Mouse (Mus musculus): ENCODE results near the gene Ddx49.

The Ddx49 gene

DNA sequence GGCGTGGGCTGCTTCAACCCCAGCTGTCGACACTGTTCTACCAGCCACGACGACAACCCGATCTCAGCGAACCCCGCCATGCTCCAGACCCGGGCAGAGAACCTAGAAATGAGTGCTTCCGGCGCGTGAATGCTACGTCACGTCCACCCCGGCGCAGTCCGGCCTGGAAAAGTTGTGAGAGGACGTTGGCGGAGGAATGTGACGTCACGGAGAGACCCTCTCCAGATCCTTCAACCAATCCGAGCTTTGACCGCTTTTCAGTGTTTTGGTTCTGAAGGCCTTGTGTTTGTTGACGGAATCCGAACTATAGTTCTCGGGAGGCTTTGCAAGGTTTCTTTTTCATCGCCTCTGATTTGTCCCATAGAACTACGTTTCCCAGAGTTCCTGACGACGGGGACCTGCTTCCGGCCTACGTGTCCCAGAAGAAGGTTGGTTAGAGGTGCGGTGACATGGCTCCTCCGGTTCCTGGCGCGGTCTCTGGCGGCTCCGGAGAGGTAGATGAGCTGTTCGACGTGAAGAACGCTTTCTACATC is at the start of gene Ddx49, which contains the start of gene Cope:
Gene Ddx49 (minus strand): TSS at position 132 of the 533 bp plus-strand sequence.
Gene Cope (plus strand): TSS at position 161 of the 533 bp plus-strand sequence.
- DNase-seq (ENCODE audit: low spot score in 2 of 2) = peak; percentile 87 to 96

DNA sequence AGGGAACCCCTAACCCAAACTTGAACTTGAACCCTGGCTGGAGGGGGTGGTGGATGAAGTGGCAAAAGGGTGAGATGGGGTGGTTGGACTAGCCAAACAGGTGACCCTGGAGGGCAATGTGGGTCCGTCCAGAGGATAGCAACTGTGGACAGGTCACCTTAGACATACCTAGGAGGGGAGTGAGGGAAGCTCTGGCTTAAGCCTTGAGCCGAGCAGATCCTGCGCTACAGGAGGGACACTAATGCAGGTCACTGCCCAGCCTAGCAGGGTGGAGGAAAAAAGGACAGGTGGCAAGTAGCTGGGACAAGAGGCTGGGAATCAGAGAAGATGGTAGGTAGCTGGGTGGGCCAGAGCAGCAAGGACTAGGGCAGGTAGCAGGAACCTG is 49.7 kb upstream of the Ddx49 start:
- DNase-seq (ENCODE audit: low spot score in 2 of 2) = no peak

DNA sequence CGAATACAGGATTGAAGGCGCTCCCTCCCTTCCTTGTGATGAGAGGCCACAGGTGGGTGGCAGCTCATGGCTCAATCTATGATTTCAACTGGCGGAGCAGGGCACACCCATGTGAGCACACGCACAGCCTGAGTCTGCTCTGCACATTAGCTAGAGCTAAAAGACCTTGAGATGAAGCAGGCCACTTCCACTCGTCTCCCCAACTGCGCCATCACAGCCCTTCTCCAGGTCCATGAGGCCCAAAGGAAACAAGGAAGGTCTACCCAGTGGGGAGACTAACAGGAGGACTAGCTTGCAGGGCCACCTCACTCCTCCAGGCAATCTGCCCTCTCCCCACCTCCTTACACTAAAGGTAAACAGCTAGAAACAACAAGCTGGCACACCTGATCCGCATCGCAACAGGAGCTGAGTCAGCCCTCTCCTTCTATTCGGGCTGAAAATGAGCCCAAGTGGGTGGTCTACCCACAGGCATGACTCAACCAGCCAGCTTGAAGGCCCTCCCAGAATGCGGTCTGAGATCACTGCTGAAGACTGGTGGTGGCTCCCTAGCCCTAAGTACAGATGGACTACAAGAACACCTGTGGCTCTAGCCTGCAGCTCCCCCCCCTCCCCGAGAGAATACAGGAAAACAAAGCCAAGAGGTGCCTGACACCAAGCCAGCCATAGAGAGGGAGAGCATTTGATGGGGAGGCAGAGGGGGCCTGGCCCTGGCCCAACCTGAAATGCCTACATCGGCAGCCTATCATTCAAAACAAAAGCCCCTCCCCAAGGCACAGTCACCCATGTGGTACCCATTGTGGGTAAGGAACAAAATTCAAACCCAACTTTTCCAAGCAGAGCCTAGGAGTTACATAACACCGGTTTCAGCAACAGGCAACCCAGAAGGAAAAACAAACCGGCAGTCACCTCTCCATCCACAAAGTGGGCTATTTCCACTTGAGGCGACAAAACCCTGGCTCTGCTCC is 49.0 kb upstream of the Ddx49 start:
- DNase-seq (ENCODE audit: low spot score in 2 of 2) = peak in 1 of 2 experiments; percentile 60

DNA sequence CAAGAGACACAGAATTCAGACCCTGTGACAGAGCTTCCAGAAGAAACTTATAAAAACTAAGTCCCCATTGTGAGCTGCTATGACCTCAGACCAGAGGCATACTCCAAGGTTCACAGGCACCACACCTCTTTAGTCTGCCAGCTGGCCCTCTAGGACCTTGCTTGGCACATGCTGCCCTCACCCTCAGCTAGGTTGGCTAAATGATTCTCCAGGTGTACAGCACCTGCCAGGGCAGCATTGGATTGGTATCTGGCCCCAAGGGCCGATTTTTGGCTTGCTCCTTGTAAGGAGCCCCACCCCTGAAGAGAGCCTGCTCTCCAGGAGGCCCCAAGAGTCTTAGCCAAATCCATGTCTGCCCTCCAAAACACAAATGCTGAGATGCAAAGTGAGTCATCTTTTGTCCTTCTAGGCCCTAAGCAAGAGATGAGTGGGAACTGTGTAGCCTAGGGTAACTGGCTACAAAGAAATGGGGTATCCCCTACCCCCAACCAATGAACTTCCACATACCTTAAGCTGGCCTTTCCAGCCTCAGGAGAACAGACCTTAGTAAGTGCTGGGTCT is 45.7 kb upstream of the Ddx49 start:
- no peak for DNase-seq (ENCODE audit: low spot score in 2 of 2)

DNA sequence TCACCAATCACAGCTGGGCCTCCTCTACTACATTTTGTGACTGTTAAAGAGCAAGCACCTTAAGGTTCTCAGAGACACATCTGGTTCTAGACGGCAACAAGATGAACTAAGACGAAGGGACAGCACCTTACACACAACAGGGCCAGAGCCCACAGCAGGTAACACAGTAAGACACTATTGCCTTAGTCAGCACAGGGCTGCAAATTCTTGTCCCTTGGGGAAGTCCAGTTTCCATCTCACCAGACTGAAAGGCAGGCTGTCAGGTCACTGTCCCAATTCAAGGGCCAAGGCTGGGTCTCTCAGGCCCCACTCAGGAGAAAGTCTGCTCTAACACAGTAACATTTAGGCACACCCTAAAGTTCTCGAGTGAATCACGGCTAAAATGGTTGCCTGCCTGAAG is 45.2 kb upstream of the Ddx49 start:
- no peak for DNase-seq (ENCODE audit: low spot score in 2 of 2)

DNA sequence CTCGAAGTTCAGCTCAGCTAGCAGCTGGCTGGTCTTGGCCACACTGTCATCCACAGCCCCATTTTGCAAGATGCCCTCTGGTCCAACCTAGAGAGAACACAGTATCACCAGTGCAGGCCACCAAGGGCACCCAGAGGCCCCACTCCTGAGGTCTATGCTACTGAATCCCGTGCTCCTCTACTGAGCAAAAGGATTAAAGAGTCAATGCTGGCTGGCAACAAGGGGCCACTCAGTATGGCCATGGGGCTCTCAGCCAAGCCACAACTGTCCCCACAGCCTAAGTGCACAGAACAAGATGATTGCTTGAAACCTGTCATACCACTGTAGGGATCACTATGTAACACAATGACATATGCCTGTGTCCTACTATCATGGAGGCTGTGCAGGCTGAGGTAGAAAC is 42.0 kb upstream of the Ddx49 start:
- DNase-seq (ENCODE audit: low spot score in 2 of 2) = no peak

DNA sequence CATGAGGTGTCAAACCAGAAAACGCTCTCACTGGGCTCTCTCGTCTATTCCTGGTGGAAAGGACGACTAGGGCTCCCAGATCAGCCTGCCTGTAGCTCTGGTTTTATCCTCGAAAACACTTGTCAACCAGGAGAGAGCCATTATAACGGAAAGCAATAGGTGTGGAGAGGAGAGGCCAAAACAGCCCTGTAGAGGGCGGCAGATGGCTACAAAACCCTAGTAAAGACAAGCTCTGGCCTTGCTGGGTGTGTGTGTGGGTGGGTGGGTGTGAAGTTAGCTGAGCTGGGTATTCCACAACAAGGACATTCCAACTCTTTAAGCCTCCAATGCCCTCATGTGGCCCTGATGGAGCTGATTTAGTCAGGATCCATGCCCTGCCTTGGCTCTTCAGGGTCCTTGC is 41.4 kb upstream of the Ddx49 start:
- DNase-seq (ENCODE audit: low spot score in 2 of 2) = peak in 1 of 2 experiments; percentile 51

DNA sequence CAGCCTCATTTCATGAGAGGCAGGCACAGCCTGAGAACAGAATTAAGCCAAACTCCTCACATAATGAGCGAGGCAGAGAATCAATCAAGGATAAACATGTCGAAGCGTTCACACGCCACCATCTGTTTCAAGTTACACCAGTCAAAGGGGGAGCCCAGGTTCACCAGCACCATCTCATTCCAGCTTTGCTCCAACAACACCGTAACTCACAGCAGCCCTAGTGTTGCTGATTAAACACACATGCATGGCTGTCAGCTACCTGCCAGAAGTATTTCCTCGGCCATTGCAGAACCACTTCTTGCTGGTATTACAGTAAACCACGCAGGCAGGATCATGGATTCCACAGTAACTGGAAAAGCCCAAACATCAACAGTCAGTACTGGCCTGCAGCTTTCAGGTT is 40.8 kb upstream of the Ddx49 start:
- no peak for DNase-seq (ENCODE audit: low spot score in 2 of 2)

DNA sequence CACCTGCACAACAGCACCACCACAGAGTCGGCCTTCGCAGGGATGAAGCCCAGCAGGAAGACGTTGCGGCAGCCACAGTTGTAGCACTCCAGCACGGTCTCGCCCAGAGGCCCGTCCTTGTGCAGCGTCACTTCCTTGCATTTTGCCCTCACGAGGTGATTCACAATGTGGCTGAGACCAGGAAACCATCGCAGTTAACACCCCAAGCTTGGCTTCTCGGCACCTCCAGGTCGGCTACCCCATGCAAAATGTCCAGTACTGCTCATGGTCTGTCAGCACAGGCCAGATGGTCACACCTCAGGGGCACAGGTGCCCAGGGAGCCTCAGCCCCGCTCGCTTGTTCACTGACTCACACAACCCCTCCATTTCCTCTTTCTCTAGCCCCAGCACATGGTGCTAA is 39.7 kb upstream of the Ddx49 start:
- no peak for DNase-seq (ENCODE audit: low spot score in 2 of 2)

DNA sequence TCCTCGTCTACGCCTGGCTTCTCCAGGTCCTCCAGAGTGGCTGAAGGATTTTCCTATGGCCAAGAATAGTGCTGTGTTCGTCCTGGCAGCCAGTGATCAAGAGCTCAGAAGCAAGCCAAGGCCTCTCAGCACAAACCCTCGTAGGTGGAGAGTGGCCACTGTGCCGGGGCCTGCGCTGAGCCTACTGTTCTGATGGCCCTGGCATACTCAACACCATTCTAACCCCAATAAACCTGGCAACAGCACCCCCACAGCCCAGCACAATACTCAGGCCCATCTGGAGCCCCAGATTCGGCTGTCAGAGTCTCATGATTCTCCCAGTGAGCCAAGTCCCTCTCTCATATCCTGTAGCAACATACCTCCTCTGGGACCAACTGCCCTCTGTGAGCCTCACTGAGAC is 38.4 kb upstream of the Ddx49 start:
- no peak for DNase-seq (ENCODE audit: low spot score in 2 of 2)

DNA sequence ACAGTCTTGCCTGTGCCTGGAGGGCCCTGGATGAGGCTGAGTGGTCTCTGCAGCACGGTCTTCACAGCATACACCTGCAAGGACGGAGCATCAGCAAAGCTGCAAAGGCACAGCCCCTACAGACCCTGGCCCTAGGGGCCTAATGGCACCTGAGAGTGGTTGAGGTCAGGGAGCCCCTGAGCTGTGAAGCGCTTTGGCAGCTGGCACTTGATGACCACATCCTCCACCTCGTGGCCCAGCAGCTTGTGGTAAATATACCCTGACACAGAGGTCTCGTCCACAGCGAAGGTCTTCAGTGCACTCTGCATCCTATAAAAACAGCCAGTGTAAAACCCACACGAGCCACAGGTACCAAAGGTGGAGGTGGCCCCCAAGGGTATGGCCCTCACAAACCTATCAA is 36.6 kb upstream of the Ddx49 start:
- no peak for DNase-seq (ENCODE audit: low spot score in 2 of 2)

DNA sequence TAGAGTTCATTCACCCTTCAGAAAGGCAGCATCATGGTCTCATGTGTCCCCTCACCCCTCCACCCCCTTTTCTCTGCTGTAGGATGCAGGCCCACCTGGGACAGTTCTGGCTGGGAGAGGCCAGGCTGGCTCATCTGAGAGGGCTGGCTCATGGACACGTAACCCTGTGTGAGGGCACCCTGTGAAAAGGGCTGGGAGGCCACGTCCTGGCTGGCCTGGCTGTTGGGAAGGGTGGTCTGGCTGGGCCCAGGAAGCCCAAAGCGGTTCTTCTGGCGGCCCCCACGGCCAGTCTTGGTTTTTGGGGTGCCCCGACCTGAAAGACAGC is 30.6 kb upstream of the Ddx49 start:
- no peak for DNase-seq (ENCODE audit: low spot score in 2 of 2)

DNA sequence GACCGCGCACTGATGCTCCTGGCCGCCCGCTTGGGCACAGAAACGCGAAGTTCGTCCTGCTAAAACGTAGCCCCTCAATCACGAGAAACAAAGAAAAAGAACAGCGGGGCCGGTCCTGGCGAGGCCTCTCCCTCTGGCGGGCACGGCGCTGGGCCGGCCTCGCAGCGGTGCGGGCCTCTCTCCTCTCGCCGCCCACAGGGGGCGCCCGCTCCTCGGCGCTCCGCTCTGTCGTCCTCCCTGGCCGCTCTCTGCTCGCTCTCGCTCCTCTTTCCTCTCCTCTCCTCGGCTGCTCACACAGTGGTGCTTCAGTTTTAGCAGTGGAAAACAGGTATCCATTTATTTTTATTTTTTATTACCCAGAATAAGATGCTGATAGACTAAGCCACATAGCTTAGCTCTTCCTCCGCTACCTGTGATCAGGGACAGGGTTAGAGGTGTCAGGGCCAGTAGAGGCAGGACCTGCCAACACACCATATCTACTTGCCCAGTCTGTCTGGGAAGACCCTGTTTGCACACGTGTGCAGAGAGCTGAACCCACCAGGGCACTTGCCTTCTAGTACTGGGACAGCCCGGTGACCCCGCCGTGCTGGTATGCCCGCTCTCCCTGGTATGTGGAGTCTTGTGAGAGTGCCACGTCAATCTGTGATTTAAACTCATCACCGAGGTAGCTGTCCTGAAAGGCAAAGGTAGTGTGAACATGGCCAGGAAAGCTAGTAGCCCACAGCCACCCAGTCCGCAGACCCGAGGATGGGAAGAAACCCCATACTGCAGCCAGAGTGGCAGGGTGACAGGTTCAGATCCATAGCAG is 30.0 kb upstream of the Ddx49 start:
- DNase-seq (ENCODE audit: low spot score in 2 of 2) = peak in 1 of 2 experiments; percentile 66

DNA sequence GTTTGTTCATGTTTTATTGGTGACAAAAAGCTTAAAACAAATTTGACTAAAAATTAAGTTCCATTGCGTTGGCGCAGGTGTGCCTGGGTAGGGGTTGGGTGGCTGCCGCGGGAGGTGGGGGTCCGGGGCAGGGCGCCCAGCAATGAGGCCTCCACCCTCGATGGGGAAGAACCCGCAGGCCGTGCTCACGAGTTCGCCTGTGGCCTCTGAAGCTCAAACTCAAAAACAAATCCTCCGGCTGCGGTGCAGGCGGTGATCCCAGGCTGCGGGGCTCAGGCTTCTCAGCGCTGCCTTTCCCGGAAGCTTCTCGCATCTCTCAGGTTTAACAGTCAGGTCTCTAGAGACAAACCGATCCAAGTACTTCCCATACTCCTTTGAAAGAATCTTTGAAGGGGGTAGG is 29.2 kb upstream of the Ddx49 start:
- no peak for DNase-seq (ENCODE audit: low spot score in 2 of 2)

DNA sequence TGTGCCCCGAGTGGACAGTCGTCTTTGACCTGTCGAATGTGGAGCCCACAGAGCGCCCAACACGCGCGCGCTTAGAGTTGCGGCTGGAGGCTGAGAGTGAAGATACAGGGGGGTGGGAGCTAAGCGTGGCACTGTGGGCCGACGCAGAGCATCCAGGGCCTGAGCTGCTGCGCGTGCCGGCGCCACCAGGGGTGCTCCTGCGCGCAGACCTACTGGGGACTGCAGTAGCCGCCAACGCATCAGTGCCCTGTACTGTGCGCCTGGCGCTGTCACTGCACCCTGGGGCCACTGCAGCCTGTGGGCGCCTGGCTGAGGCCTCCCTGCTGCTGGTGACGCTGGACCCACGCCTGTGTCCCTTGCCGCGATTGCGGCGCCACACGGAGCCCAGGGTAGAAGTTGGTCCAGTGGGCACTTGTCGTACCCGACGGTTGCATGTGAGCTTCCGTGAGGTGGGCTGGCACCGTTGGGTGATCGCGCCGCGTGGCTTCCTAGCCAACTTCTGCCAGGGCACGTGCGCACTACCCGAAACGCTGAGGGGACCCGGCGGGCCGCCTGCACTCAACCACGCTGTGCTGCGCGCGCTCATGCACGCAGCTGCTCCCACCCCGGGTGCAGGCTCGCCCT is 28.6 kb upstream of the Ddx49 start:
- peak in 1 of 2 experiments; percentile 72 for DNase-seq (ENCODE audit: low spot score in 2 of 2)

DNA sequence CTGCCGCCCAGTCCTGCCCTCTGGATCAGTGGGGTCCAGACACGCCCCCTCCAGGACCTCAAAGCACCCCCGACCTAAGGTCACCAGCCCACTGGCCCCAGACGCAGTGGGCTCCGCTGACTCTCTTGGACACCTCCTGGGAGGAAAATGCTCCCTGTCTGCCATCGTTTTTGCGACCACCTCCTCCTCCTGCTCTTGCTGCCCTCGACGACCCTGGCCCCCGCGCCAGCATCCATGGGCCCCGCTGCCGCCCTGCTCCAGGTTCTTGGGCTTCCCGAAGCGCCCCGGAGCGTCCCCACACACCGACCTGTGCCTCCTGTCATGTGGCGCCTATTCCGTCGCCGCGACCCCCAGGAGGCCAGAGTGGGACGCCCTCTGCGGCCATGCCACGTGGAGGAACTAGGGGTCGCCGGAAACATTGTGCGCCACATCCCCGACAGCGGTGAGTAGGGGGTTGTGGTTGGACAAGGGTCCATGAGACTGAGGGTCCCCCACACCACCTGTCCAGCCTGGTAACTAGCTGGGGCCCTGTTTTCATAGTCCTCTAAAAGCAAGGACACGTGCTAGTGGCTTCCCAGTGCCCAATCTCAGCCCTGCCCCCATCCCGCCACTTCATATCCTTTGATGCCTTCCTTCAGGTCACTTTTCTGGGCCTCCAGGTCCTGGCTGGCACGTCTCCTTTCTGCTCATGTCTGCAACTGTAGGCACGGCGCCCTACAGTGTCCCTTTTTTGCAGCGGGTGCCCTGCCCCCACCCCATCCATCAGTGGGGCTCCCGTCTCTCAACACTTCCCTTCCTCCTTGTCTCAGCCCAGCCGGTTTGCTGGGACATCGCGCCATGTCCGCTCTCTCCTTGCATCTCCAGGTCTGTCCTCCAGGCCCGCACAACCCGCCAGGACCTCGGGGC is 27.8 kb upstream of the Ddx49 start:
- DNase-seq (ENCODE audit: low spot score in 2 of 2) = no peak

DNA sequence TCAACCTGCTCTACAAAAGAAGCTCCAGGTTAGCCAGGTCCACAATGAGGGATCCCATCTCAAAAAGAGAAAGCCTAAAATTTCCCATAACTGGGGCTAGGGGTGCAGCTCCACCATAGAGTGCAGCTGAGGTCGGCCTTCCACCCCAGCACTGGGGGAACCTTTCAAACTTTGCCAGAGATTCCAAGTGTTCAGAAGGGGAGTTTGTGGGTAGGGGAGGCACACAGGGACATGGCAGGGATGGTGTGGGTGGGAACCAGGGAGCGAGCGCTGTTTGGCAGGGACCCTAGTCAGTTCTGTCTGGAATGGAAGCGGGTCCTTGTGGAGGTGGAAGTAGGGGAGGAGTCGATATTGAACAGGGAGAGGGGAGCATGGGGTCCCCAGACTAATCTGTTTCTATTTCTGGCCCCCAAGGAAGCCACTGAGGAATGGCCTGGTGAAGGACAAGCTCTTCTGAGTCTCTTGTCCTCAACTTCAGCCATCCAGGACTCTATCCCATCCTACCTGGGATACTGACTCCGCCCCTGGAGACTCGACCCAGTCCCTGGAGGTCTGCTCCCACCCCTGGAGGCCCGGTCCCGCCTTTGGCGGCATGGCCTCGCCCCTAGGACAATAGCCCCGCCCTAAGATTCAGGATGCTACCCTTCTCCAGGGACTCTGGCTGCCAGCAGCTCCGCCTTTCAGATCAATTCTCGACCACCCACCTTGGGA is 27.0 kb upstream of the Ddx49 start, which contains the start of gene Gdf1:
Gene Gdf1 (plus strand): TSS at position 694 of the 711 bp plus-strand sequence.
- DNase-seq (ENCODE audit: low spot score in 2 of 2) = no peak

DNA sequence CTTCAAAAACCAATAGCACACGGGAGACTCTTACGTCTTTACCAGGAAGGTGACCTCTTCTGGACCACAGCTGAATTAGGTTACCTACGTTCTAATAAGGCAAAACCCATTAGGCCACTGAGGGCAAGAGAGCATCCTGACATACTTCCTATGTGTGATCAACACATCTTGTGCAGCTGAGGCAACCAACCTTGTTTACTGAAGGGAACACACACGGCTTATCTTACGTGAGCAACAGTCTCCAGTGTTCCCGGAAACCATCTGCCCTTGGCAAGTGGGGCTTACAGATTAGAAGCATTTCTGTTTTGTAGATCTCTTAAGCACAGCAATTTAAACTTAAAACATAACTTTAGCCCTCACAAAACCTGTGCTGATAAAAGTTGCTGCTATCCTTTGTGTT is 25.2 kb upstream of the Ddx49 start:
- no peak for DNase-seq (ENCODE audit: low spot score in 2 of 2)

DNA sequence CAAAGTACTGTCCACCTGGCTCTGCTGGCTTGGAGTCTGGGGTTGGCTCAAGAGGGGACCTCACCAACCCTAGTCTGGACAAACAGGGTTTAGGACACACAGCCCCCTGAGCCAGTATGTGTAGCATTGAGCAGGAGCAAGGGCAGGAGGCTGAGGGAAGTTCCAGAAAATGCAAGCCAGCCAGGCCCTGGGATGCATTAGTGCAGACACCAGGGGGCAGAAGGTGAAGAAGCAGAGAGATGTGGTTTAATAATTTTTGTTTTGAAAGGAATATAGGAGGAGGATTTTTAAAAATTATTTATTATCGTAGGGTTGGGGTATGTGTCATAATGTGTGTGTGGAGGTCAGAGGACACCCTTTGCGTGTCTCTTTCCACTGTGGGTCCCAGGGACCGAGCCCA is 21.4 kb upstream of the Ddx49 start:
- no peak for DNase-seq (ENCODE audit: low spot score in 2 of 2)

DNA sequence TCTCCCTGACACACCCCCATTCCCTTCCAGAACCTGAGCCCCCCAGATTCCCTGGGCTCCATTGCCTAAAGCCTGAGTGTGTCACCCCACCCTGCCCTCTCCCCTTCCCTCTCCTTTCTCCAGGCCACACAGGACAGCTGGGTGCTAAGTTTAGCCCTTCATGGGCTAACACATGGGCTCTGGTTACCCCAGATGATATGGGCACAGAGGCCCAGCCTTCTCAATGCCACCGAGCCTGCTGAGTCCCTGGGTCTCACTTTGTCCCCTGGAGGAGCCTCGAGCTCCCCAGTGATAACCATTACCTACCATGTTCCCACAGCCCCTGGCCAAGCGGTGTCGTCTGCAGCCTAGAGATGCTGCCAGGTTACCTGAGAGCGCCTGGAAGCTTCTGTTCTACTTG is 15.6 kb upstream of the Ddx49 start:
- no peak for DNase-seq (ENCODE audit: low spot score in 2 of 2)
